In the genomic region with DNA sequence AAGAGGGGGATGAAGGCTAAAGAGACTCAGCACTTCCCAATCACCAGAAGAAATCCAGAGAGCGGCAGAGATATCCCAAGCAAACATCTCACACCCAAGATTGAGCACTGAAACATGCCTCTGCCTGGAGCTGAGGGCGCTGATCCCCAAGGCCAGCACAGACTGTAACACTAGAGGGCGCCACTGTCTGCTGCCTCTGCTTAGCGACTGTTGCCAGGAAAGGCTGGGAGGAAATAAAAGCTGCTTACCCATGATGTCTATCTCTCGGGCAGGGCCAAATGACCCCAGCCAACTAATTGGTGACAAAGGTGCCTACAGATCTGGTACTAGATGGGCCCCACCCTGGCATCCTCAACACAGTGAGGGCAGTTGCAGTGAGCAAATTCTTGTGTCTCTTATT, we compare ENCODE assay signal across 9 mouse cellular contexts. TPM values are rescaled to one million over a fixed set of nuclear protein-coding genes. Genes with fewer than 3 reads are reported as not detected.
DNase-seq lines count a peak whose midpoint lies in the region; ATAC-seq and TF ChIP-seq lines count a peak whose summit lies in the region.
"Had no signal": no experiment of that assay in that cellular context is flagged by ENCODE, and none has a peak within 500 bp of the region (broad histone marks: within the 10 kb centered on the region; RNA-seq: fewer than 3 reads in every experiment).

No protein-coding gene starts in this region.

- no peak overlapping the region for H3K4me2 ChIP-seq in kidney, embryonic 16.5 days (replicated peaks; ENCODE audit: low read depth, low read length)
- no peak overlapping the region for H3K4me2 ChIP-seq in hindbrain, embryonic 13.5 days

- TF ChIP-seq POLR2A in thymus, adult 2 months (IDR thresholded peaks at IDR 0.05; ENCODE audit: control insufficient read depth, extremely low read depth, insufficient read depth, low read length, poor library complexity), result no peak

- 26% methylated on average over 5 of the region's 5 CpGs for WGBS in thymus, adult 2 months
- 34% methylated on average over 5 of the region's 5 CpGs for WGBS in kidney, embryonic 16.5 days
- WGBS in hindbrain, embryonic 13.5 days, result 33% methylated on average over 5 of the region's 5 CpGs

- H3K27ac ChIP-seq in gastrocnemius, adult 2 months, result no peak overlapping the region
- H3K27ac ChIP-seq in thymus, adult 2 months (ENCODE audit: control insufficient read depth, insufficient read depth, low read length), result no peak overlapping the region
- H3K27ac ChIP-seq in kidney, embryonic 16.5 days (ENCODE audit: low read length), result no peak overlapping the region
- H3K27ac ChIP-seq in hindbrain, embryonic 13.5 days, result no peak overlapping the region

- peak; percentile 51 for TF ChIP-seq CTCF in gastrocnemius, adult 2 months (IDR thresholded peaks at IDR 0.05)
- TF ChIP-seq CTCF in thymus, adult 2 months (IDR thresholded peaks at IDR 0.05; ENCODE audit: borderline replicate concordance, control insufficient read depth, extremely low read depth, insufficient read depth, low read length, poor library complexity), result peak; percentile 28; the same call in 1 of the 2 replicates

- H3K9ac ChIP-seq in kidney, embryonic 16.5 days (replicated peaks; ENCODE audit: low read length), result no peak overlapping the region
- no peak overlapping the region for H3K9ac ChIP-seq in hindbrain, embryonic 13.5 days

- no peaks in the 10 kb centered on the region for H3K4me1 ChIP-seq in thymus, adult 2 months (replicated peaks; ENCODE audit: control insufficient read depth, insufficient read depth, low read length)
- H3K4me1 ChIP-seq in kidney, embryonic 16.5 days (ENCODE audit: insufficient read depth, low read length), result no peaks in the 10 kb centered on the region
- no peaks in the 10 kb centered on the region for H3K4me1 ChIP-seq in hindbrain, embryonic 13.5 days (replicated peaks)

- no peaks in the 10 kb centered on the region for H3K36me3 ChIP-seq in thymus, adult 2 months (ENCODE audit: control insufficient read depth, insufficient read depth, low read length)
- H3K36me3 ChIP-seq in kidney, embryonic 16.5 days (ENCODE audit: insufficient read depth, low read length), result no peaks in the 10 kb centered on the region
- no peaks in the 10 kb centered on the region for H3K36me3 ChIP-seq in hindbrain, embryonic 13.5 days

- H3K27me3 ChIP-seq in thymus, adult 2 months (ENCODE audit: control insufficient read depth, insufficient read depth, low read length), result no peaks in the 10 kb centered on the region
- H3K27me3 ChIP-seq in kidney, embryonic 16.5 days (ENCODE audit: insufficient read depth, low read length), result no peaks in the 10 kb centered on the region
- no peaks in the 10 kb centered on the region for H3K27me3 ChIP-seq in hindbrain, embryonic 13.5 days

- ATAC-seq in kidney, embryonic 16.5 days (ENCODE audit: low FRiP score, low TSS enrichment), result 0 out of 2 replicates have a peak, but pooled peaks have one; percentile 31
- no peak for ATAC-seq in hindbrain, embryonic 13.5 days (ENCODE audit: low FRiP score)

- H3K4me3 ChIP-seq in gastrocnemius, adult 2 months, result no peak overlapping the region
- H3K4me3 ChIP-seq in thymus, adult 2 months (ENCODE audit: control insufficient read depth, insufficient read depth, low read length), result no peak overlapping the region
- H3K4me3 ChIP-seq in kidney, embryonic 16.5 days (ENCODE audit: low read length), result no peak overlapping the region
- no peak overlapping the region for H3K4me3 ChIP-seq in hindbrain, embryonic 13.5 days

- intact Hi-C loops in gastrocnemius, adult 2 months (cut with DNase I), result no loop called here
- intact Hi-C loops in heart, postnatal 36 days (cut with DNase I), result no loop called here

- no peak for DNase-seq in gastrocnemius, adult 2 months
- no peak for DNase-seq in gastrocnemius, postnatal 10 days
- no peak for DNase-seq in thymus, adult 2 months
- no peak for DNase-seq in thymus, postnatal 36 days
- peak; percentile 65 for DNase-seq in urinary bladder, postnatal 14 days (ENCODE audit: low spot score)
- no peak for DNase-seq in heart, postnatal 36 days

- no peaks in the 10 kb centered on the region for H3K9me3 ChIP-seq in kidney, embryonic 16.5 days (ENCODE audit: low read length)
- H3K9me3 ChIP-seq in hindbrain, embryonic 13.5 days, result no peaks in the 10 kb centered on the region

RNA-seq across cellular contexts. Expression of a gene that starts 11.9 kb away (rescaled TPM):
- not detected for total RNA-seq in gastrocnemius, adult 2 months (2021)
- total RNA-seq in gastrocnemius, postnatal 10 days (2021), result not detected
- polyA plus RNA-seq in thymus, adult 2 months (2012; rRNA removed), result 0.84 TPM in 2 replicates
- not detected in 2 replicates for polyA plus RNA-seq in kidney, embryonic 16.5 days (2015; fragmentation: Nextera tagmentation; extraction: Ambion mirVana)
- polyA plus RNA-seq in hindbrain, embryonic 13.5 days (2015; fragmentation: Nextera tagmentation; extraction: Ambion mirVana), result not detected in 2 replicates
- not detected for total RNA-seq in heart, postnatal 36 days (2021)
- polyA plus RNA-seq: lung, embryonic 16.5 days had no signal

RNA-seq across cellular contexts. Expression of a gene that starts 19.1 kb away (rescaled TPM):
- under 1 TPM in 1 of 2 experiments, not detected in 1; 0.17 TPM for total RNA-seq in gastrocnemius, adult 2 months (2021)
- under 1 TPM in 1 of 2 experiments, not detected in 1; 0.93 TPM for total RNA-seq in gastrocnemius, postnatal 10 days (2021)
- polyA plus RNA-seq in thymus, adult 2 months (2012; rRNA removed), result 0.09 and 2.0 TPM in 2 replicates
- 1.3 and 1.5 TPM in 2 replicates for polyA plus RNA-seq in kidney, embryonic 16.5 days (2015; fragmentation: Nextera tagmentation; extraction: Ambion mirVana)
- polyA plus RNA-seq in hindbrain, embryonic 13.5 days (2015; fragmentation: Nextera tagmentation; extraction: Ambion mirVana), result 0.27 TPM in 1 of 2 replicates, not detected in the other
- under 1 TPM in 1 of 2 experiments, not detected in 1; 0.28 TPM for total RNA-seq in heart, postnatal 36 days (2021)

RNA-seq across cellular contexts. Expression of a gene that starts 35.7 kb away (rescaled TPM):
- not detected for total RNA-seq in gastrocnemius, adult 2 months (2021)
- not detected for total RNA-seq in gastrocnemius, postnatal 10 days (2021)
- polyA plus RNA-seq in thymus, adult 2 months (2012; rRNA removed), result 0.39 and 0.78 TPM in 2 replicates
- 0.06 TPM in 1 of 2 replicates, not detected in the other for polyA plus RNA-seq in kidney, embryonic 16.5 days (2015; fragmentation: Nextera tagmentation; extraction: Ambion mirVana)
- not detected in 2 replicates for polyA plus RNA-seq in hindbrain, embryonic 13.5 days (2015; fragmentation: Nextera tagmentation; extraction: Ambion mirVana)
- not detected for total RNA-seq in heart, postnatal 36 days (2021)
